Mouse (Mus musculus) cerebellum, adult 11 months (tissue): ENCODE data around the gene Prok2.

Source experiments
- DNase-seq: peaks from one replicate; pipeline ENCODE4 v3.0.0; 2022

Prok2 gene

DNA sequence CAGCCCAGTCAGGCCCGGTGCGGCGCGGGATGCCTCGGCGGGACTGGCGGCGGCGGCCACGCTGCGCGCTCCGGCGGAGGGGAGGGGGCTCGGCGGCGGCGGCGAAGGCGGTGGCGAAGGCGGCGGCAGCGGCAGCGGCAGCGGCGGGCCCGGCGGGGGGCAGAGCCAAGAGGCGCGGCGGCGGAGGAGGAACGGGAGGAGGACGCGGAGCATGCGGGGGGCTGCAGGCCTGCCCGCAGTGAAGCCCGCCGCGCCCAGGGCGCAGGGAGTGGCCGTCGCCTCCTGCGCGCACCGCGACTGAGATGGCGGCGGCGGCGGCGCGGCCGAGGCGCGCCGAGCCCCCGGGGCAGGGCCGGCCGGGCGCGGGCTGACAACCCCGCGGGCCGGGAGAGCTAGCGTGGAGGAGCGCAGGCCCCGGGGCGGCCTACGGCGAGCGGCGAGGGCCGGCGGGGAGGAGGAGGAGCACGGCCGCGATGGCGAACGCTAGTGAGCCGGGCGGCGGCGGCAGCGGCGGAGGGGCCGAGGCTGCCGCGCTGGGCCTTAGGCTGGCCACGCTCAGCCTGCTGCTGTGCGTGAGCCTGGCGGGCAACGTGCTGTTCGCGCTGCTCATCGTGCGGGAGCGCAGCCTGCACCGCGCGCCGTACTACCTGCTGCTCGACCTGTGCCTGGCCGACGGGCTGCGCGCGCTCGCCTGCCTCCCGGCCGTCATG lies 33.8 kb downstream of the Prok2 start, which contains the start of gene Gpr27:
Gpr27 (plus strand) TSS at position 474 of the 710 bp plus-strand sequence.
- peak; percentile 42 for DNase-seq

DNA sequence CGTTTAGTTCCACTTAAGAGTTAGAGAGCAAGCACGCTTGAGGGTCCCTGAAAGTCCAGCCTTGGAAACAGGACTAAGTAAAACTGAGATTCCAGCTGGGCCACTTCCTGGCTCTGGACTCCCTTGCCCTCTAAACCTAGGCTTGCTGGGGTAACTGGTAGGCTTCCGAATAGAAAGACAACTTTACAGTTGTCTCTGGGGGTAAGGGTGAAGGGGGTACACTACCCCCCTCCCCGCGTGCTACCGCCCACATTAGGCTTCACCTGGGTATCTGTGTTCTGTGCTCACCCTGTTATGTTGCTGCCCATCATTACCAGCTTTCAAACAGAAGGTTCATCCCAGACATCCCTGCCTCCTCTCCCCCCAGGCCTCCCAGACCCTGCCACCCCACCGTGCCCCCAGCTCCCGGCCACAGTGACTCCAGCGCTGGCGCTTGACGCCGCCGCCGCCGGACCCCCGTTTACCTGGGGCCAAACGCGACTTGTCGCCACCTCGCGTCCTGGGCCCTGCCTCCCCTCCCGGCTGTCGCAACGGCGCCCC lies 34.5 kb downstream of the Prok2 start:
- DNase-seq = no peak

DNA sequence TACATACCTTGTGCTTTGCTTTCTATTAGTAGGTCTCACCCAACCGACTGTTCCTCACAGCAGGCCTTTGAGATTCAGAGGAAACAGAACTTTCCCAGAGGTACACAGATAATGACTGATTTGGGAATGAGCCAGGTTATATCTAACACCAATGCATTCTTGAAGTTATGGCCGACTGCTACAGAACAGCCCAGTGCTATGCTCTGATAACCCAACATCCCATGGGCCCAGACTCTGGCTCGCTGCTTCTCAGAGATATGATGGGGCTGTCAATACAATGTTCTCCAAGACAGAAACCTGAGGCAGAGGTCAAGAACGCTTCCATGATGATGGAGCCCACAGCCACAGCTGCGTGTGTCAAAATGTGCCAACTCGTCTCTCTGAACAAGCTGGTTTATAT lies 37.7 kb downstream of the Prok2 start:
- DNase-seq = no peak

DNA sequence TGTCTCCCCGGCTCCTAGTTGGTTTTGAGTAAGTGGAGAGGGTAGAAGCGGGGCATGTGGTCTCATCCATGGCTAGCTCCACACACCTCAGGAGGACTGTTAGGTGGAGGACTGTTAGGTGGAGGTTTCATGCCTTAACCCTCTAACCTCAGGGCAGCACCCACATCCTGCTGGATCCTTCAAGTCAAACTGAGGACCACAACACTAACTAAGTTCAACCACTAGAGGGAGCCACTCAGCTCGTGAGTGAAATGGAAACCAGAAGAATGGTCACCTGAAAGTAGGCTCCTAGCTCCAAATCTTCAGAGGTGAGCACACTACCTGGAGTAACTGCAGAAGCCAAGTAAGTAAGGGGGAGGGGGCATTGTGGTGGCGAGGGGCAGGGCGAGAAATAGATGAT lies 41.3 kb downstream of the Prok2 start:
- no peak for DNase-seq

DNA sequence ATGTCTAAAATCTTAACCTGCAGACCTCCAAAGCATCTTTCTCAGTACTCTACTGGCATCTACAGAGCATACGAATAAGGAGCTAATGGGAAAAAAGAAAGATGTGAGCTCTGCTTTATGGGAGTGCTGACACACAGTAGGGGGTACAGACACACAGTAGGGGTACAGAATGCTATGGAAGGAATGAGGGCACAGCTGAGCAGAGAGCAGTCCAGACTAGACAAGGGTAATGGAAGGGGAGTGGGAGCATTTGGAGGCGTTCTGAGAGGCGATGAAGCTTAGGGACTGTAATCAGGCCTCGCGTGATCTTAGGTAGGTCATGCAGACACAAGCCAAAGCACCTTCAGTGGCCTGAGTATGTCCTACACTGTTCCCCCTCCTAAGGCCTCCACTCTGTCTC lies 42.2 kb downstream of the Prok2 start:
- no peak for DNase-seq

DNA sequence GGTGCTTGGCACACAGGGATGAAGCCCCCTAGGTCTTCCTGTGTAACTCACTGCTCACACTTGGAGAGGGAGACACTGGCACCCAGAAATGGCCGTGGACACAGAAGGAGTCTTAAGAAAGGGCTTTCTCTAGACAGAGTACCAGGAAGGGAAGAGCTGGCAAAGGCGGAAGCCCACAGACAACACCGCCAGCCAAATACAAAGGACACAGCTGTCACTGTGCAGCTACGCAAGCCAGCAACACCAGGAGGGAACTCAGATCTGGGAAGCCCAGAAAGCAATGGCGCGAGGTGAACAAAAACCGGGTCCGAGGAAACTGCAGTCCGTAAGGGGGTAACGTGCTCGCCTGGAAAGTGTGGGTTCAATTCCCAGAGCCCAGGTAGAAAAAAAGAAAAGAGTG lies 48.1 kb downstream of the Prok2 start:
- no peak for DNase-seq

DNA sequence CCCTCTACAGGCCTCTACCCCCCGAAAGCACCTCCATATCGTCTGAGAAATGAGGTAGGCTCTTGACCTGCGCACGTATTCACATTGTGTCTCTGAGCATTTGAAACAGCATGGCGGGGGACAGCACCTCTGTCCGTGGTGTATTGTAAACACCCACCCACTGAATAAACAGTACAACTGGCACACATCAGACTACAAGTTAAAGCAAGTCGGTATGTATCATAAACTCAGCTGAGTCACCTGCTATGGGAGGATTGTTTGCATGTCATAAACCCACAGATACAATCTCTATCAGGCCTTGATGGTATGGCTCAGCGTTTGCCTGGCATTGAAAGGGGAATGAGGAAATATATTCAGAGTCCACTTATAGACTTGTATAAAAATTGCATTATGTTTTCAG lies 48.9 kb downstream of the Prok2 start:
- DNase-seq = no peak

DNA sequence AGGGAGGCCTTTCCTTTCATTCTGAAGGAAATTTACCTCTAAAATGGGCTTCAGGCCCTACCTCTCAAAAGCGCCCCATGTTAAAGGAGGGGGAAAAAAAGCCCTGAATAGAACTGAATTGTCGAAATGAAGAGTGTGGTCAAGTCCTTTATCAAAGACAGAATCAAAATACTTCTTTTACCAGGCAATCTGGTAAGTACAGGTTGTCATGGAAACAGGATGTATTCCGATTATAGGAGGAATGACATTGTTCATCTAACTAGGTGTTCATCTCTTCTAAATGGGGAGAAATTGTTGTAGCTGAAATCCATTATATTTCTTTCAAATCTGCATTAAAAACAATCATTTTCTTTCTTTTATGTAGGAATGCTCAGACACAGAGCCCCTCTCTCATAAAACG lies 51.7 kb downstream of the Prok2 start:
- no peak for DNase-seq

DNA sequence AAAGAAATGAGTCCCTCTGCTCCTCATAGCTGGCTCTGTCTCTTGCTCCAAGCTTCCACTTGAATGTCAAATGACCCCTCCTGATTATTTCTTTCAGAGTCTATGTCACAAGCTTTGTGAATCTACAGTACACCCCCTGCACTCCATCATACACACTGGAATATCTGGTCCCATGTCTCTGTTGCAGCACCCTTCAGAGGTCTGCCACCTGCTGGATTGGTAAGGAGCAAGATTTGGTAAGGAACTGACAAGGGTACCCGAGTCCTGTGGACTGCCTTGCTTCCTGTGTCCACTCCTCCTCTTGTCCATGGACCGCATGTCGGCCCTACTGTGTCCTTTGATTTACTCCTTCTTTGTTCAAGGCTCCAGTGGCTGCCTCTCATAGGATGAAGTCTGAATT lies 54.4 kb downstream of the Prok2 start:
- DNase-seq = no peak

DNA sequence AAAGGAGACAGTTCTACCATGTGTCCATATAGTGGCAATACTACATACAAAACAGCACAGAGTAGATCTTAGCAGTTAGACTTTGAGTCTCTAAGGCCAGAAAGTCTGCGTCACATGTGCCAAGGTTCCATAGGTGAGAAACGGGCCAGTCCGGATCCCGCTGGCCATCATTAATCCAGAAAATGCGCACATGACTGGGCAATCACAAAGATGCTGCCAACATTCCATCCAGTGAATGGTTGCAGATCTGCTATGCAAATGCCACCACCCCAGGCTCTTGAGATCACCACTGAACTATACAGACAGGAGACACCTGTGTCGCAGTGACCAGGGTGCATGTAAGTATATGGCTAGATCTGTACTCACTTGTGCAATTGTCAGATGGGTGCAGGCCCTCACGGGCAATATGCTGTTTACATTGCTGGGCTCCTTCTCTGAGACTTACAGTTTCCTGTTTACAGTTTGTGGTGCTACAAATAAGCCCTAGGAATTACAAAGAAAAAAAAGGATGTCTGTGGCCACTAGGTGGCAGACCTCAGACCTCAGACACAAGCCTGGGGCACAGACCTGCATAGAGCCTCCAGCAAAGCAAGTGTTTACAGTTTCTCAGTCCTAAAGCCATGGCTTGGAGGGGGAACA lies 55.6 kb downstream of the Prok2 start:
- peak; percentile 66 for DNase-seq

DNA sequence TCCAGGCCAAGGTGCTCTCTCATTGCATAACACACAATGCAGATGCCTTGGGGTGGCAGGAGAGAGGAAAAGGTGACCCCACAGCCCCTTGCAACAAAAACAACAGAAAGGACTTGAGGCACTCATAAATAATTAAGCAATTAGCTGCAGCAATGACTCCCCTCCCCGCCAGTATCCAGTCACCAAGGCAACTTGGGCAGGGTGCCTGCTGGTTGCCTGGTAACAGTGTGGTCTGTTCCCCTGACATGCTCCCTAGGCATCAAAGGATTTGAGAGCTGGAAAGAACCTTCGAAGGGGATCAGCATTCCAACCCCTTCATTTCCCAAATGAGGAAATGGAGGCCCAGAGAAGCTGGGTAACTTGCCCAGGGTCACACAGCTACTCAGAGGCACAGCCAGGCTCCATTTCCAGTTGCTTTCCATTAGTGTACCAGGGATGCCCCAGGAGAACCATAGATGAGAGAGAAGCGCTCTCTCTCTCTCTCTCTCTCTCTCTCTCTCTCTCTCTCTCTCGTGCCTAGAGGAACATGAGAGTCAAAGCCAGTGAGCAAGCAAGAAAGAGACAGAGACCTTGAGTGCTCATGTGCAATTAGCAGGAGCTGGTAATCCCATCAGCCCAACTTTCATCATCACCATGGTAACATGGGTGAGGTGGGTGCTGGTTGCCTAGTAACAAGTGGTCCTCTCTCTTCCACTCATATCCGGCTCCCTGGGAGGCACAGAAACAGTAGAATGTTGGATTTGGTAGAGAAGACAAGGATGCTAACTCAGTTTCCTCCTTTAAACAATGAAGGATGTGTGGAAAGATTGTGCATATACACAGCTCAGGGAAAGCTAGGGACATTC lies 56.5 kb downstream of the Prok2 start:
- DNase-seq = no peak

DNA sequence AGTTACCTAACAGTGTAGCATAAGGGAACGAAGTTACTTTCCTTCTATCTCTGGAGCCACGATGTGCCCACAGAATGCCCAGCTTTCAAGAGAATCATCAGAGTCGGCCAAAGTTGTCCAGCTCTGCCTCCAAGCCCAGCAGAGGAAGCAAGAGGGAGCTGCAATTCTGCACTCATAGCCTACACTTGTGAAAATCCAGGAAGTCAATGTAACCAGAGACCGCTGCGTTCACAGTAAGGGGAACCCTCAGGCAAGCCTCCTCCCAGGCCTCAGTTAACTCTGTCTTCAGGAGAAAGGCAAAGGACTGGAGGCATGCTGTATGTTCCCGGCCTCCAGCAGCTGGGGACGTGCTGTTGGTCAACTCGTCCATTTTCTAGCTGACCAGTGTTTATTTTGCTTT lies 58.9 kb downstream of the Prok2 start:
- DNase-seq = no peak

DNA sequence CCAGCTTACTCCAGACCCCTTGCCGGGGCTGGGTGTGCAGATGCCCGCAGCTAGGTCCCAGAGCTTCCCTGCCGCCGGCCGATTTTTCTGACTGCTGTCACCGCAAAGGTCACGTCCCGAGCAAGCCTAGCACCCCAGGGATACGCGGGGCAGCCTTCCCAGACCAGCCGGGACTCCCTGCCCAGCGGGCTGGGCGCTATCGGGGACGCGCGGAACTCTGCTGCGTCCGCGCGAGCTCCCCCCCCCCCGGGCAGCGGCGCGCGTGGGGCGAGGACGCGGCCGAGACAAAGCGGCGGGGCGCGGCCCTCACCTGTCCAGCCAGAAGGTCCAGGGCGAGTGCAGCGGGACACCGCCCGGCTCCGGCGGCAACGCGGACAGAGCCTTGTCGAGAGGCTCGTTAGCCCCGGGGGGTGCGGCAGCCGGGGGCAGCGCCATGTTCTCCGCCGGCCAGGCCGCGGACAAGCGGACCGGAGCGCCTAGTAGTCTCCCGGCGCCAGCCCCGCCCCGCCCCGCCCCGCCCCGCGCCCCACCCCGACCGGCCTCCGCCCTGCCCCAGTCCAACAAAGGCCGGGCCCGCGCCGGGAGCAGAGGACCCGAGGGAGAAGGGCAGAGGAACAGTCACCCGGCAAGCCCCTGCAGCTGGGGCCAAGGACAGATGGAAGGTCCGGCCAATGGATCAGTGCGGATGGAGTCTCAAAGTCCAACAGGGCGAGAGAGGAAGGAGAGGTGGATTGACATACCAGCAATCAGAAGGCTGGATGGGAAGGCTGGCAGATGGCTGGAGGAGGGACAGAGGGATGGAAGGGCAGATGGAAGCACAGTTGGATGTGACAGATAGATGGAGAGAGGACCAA lies 59.6 kb downstream of the Prok2 start, which contains the start of the genes Eif4e3 and Gm20696:
Eif4e3 (minus strand) TSS at position 454 of the 854 bp plus-strand sequence.
Gm20696 (minus strand) TSS at position 480 of the 854 bp plus-strand sequence.
- peak; percentile 87 for DNase-seq

DNA sequence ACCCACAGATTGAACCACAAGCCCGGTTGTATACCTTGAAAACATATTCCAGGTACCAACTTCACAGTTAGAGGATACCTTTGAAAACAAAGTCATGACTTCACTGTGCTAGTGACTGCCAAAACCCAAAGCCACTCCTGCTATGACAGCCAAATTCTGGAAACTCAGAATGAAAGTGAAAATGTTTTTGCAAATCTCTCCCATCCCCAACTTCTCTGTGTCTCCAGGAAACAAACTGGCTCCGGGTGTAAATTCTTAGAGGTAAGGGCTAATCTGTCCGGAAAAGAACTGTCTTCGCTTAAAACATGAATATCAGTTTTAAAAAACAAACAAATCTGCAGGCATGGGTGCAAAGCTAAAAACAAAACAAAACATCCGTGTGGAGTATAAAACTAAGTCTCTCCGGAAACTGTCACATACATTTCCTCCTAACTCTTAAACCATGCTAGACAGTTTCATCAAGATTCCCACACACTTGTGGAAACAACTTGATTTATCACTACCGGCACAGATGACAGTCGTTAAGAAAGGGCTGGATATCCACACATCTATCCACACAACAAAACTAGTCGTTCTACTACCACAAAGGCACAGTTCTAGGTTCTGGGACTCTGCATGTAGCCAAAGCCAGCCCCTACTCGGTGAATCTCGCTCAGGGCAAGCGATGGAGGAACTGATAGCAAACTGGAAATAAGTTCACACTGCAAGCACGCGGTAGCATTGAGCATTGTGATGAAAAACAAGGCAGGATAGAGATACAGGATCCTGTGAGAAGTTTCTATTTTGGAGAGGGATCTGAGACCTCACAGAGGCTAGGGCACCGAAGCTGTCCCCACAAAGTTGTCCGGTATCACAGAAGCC lies 60.5 kb downstream of the Prok2 start:
- DNase-seq = no peak

DNA sequence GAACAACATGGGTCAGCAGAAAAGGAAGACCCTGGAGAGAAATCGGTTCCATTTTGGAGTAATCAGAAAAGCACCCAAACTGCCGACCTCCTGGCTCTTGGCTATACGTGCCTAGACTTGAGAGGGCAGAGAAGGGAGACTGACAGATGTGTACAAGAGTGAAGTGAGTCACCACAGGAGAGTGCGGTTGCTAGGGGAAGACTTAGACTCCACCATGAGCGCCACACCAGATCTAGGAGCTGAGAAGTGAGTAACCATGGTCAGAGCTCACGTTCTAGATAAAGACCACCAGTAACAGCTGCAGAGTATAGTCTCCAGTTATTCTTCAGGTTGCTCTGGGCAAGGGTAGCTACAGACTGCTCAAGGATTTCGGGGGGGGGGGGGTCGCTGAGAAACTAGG lies 63.0 kb downstream of the Prok2 start:
- DNase-seq = no peak
